Mouse (Mus musculus): Measurements from ENCODE around the gene Ntm.

The Ntm gene

DNA sequence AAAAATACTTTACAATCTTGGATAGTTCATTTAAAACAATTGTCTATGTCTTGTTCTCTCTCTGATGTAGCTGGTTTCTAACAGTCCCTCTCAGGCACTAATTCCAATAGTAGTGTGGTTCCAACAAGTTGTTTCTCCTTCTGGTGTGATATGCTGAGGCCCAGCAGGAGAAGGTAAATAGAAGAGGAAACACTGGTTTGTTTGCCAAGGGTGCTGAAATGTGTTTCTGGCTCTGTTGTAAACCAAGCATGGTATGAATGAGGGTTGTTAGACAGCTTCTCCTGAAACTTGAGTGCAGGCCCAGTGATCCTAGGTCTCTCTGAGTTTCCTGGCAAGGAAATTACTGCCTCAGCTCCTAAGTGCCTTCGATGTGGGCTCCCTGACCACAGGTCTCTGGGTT, 985.7 kb downstream of the Ntm start:
- DNase-seq = no peak

DNA sequence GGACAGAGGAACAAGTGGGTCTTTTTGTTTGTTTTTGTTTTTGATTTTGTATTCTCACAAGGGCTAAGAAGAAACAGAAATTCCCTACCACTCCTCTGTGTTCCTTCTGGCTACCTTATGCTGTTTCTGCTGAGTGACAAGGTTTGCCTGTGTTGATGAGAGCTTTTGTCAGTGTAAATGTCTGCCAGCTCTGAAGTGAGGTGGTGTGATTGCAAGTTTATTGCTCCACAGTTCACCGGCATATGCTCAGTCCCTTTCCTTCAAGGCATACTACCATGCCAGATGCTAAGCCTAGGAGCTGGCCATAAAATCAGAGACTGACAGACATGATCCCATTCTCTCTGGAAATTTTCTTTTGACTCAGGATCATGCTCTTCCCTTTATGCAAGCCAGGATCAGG, 993.5 kb downstream of the Ntm start:
- no peak for DNase-seq

All from cerebellum, adult 8-10 months (tissue).